Mouse (Mus musculus) midbrain, embryonic 11.5 days (tissue): Measurements from ENCODE around the gene Hmgcr. TPM values are rescaled to one million over a fixed set of nuclear protein-coding genes. Genes with fewer than 3 reads are reported as not detected.
A peak's percentile ranks its signal among the peaks of the same experiment; 100 is the strongest.

Experiments used
- ATAC-seq: fragments of 200-750 bp; cut with Nextera tagmentation; 2 replicates; pipeline ENCODE4 v1.8.0; 2017; ENCODE audit warnings: moderate TSS enrichment, moderate library complexity; ENCODE audit not compliant: low FRiP score
- DNase-seq: peaks from one replicate; pipeline ENCODE4 v3.0.0; 2015; ENCODE audit warnings: low spot score; ENCODE audit errors: missing footprints
- H3K27ac ChIP-seq: fragments of 300-500 bp; sonication (generic); 2 replicates; pipeline ENCODE4 v1.5.1; 2014; ENCODE audit warnings: low read depth, low read length
- H3K27me3 ChIP-seq: fragments of 300-500 bp; sonication (generic); 2 replicates; pipeline ENCODE4 v1.6.1; 2014; ENCODE audit warnings: mild to moderate bottlenecking, low read length, moderate library complexity, mixed read lengths; ENCODE audit not compliant: control insufficient read depth, insufficient read depth
- H3K36me3 ChIP-seq: fragments of 300-500 bp; sonication (generic); 2 replicates; pipeline ENCODE4 v1.6.1; 2014; ENCODE audit warnings: mild to moderate bottlenecking, low read length, moderate library complexity, mixed read lengths; ENCODE audit not compliant: control insufficient read depth, insufficient read depth
- H3K4me1 ChIP-seq: fragments of 300-500 bp; sonication (generic); 2 replicates; pipeline ENCODE4 v1.6.1; 2014; ENCODE audit warnings: low read length; ENCODE audit not compliant: control insufficient read depth, insufficient read depth
- H3K4me2 ChIP-seq: fragments of 300-500 bp; sonication (generic); 2 replicates; pipeline ENCODE4 v1.6.1; 2014; ENCODE audit warnings: mild to moderate bottlenecking, moderate library complexity
- H3K4me3 ChIP-seq: fragments of 300-500 bp; sonication (generic); 2 replicates; pipeline ENCODE4 v1.5.1; 2014; ENCODE audit warnings: low read depth, low read length
- H3K9ac ChIP-seq: fragments of 300-500 bp; sonication (generic); 2 replicates; pipeline ENCODE4 v1.6.1; 2014; ENCODE audit warnings: low read length
- H3K9me3 ChIP-seq: fragments of 300-500 bp; sonication (generic); 2 replicates; pipeline ENCODE4 v1.6.1; 2016; ENCODE audit warnings: low read length; ENCODE audit not compliant: control insufficient read depth
- WGBS: fragments of 180-500 bp; shearing (Covaris S2); extraction: QIAGEN DNeasy Blood & Tissue Kit; methylation state at CpG from one replicate; pipeline ENCODE4 v1.1.7; 2014; 5-methylcytosine and 5-hydroxymethylcytosine counted together
- polyA plus RNA-seq: library from polyadenylated mRNA; unstranded; fragments of >200 nt; fragmentation: Nextera tagmentation; extraction: Ambion mirVana; gene quantifications from 2 replicates; pipeline ENCODE4 v1.2.1, GENCODE M21; 2014

Hmgcr gene
- 215 and 234 TPM in 2 replicates for polyA plus RNA-seq

- WGBS: under 1% methylated on average over 62 of the region's 70 CpGs
- Histone ChIP-seq H3K9ac (peak within 1 kb of the TSS; percentile 94), H3K9me3 (no peaks in the 10 kb centered on the region)
These were observed at the start of gene Hmgcr for GRCm38 (mm10) chr13:96670406-96671077. TSS of gene Hmgcr (minus strand) at chr13:96670936.

GRCm38 (mm10) chr13:96720003-96720402 lies 49.3 kb upstream of the Hmgcr start:
- ATAC-seq (no peak), DNase-seq (no peak)
- H3K27me3 ChIP-seq: no peaks in the 10 kb centered on the region
- WGBS: 83% methylated on average over 2 of the region's 2 CpGs
- no peak overlapping the region for H3K9ac ChIP-seq
- no peaks in the 10 kb centered on the region for H3K4me1 ChIP-seq
- H3K4me3 ChIP-seq: no peak overlapping the region
- H3K36me3 ChIP-seq: no peaks in the 10 kb centered on the region
- H3K9me3 ChIP-seq: no peaks in the 10 kb centered on the region
- no peak overlapping the region for H3K4me2 ChIP-seq
- H3K27ac ChIP-seq: no peak overlapping the region

More at GRCm38 (mm10) chr13:96670406-96671077, at the start of gene Hmgcr:
- Histone ChIP-seq H3K36me3 (peaks cover 3% of the 10 kb centered on the region; the same call in 1 of the 2 replicates), H3K27me3 (no peaks in the 10 kb centered on the region), H3K4me2 (peak within 1 kb of the TSS; percentile 52), H3K4me1 (peaks cover 26% of the 10 kb centered on the region), H3K4me3 (peak within 1 kb of the TSS; percentile 78), H3K27ac (peak within 1 kb of the TSS; percentile 92)
- ATAC-seq (peak; percentile 100), DNase-seq (peak; percentile 98)

GRCm38 (mm10) chr13:96717821-96718220 lies 47.1 kb upstream of the Hmgcr start:
- H3K4me1 ChIP-seq: no peaks in the 10 kb centered on the region
- ATAC-seq: no peak
- 68% methylated on average over 1 of the region's 1 CpGs for WGBS

GRCm38 (mm10) chr13:96716311-96716710 lies 45.6 kb upstream of the Hmgcr start:
- Histone ChIP-seq H3K27ac (no peak overlapping the region), H3K9ac (no peak overlapping the region), H3K4me1 (no peaks in the 10 kb centered on the region), H3K9me3 (no peaks in the 10 kb centered on the region), H3K27me3 (no peaks in the 10 kb centered on the region), H3K36me3 (no peaks in the 10 kb centered on the region), H3K4me2 (no peak overlapping the region), H3K4me3 (no peak overlapping the region)
- ATAC-seq (no peak), DNase-seq (no peak)
- WGBS: 91% methylated on average over 2 of the region's 2 CpGs

More at GRCm38 (mm10) chr13:96717821-96718220, 47.1 kb upstream of the Hmgcr start:
- no peak overlapping the region for H3K4me2 ChIP-seq
- no peak for DNase-seq
- no peaks in the 10 kb centered on the region for H3K36me3 ChIP-seq
- no peak overlapping the region for H3K27ac ChIP-seq
- H3K4me3 ChIP-seq: no peak overlapping the region
- no peaks in the 10 kb centered on the region for H3K27me3 ChIP-seq
- H3K9ac ChIP-seq: no peak overlapping the region
- no peaks in the 10 kb centered on the region for H3K9me3 ChIP-seq

- H3K4me1 ChIP-seq: no peaks in the 10 kb centered on the region
- ATAC-seq (no peak), DNase-seq (no peak)
- H3K9me3 ChIP-seq: no peaks in the 10 kb centered on the region
- H3K36me3 ChIP-seq: no peaks in the 10 kb centered on the region
- H3K4me3 ChIP-seq: no peak overlapping the region
- no peak overlapping the region for H3K9ac ChIP-seq
- WGBS: 81% methylated on average over 8 of the region's 8 CpGs
- no peak overlapping the region for H3K4me2 ChIP-seq
- no peak overlapping the region for H3K27ac ChIP-seq
- no peaks in the 10 kb centered on the region for H3K27me3 ChIP-seq
These were observed 38.8 kb upstream of the Hmgcr start for GRCm38 (mm10) chr13:96709269-96710233.

DNA sequence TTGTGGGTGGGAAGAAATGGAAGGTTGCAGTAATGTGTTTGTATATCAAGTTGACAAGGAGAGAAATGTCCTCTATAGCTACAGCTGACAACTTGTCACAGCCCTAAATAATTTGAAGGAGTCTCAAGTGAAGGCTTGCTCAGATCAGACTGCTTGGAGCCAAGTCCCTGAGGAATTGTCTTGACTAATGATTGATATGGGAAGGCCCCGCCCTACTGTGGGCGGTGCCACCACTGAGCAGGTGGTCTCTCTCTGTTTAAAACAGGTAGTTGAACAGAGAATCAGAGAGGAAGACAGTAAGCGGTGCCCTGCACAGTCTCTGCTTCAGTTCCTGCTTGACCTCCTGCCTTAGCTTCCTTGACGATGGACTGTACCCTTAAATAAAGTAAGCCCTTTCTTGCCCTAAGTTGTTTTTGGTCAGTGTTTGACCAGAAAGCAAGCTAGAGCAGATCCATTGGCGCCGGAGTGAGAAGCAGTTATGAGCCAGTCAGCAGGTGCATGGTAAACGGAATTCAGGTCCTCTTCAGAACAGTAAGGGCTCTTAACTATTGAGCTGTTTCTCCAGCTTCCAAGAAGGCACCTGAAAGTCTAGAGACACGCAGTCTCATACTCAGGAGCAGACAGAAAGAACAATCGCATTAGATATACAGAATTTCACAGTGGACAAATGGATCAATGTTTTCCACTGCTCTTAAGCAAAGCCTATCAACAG lies 32.0 kb upstream of the Hmgcr start:
- Histone ChIP-seq H3K4me2 (no peak overlapping the region), H3K27ac (no peak overlapping the region), H3K4me3 (no peak overlapping the region), H3K4me1 (no peaks in the 10 kb centered on the region), H3K36me3 (no peaks in the 10 kb centered on the region), H3K9ac (no peak overlapping the region), H3K9me3 (no peaks in the 10 kb centered on the region), H3K27me3 (no peaks in the 10 kb centered on the region)
- ATAC-seq: no peak
- no peak for DNase-seq
- 81% methylated on average over 9 of the region's 9 CpGs for WGBS

DNA sequence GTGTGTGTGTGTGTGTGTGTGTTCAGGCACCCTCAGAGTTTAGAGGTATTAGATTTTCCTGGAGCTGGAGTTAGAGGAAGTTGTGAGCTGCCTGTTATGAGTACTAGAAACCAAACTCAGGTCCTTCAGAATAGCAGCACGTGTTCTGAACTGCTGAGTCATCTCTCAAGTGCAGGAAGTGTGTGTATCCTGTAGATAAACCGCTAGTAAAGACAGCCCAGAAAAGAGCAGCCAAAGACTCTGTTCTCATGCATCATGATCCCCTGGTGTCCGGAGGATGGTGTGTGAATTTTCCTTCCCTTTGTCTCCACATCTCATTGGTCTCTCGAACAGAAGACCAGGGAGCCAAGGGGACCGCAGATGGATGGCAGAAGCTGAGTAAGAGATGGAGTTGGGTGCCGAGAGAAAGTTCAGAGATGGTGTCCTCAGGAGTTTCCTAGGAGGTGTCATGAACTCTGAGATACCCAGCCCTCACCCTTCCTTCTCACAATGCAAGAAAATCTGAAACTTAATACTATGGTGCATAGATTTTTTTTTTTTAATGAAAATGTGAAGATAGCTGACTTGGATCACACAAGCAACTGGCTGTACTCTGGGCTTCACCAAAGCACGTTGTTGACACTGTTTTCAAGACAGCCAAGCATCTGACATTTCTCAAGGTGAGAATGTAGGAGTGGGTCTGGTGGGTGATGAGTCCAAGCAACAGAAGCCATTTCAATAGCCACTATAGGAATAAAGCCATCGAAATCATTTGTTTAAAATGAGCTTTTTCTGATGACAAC lies 27.3 kb upstream of the Hmgcr start:
- Histone ChIP-seq H3K4me1 (no peaks in the 10 kb centered on the region), H3K27ac (no peak overlapping the region), H3K9ac (no peak overlapping the region), H3K36me3 (no peaks in the 10 kb centered on the region), H3K27me3 (no peaks in the 10 kb centered on the region), H3K4me3 (no peak overlapping the region), H3K4me2 (no peak overlapping the region), H3K9me3 (no peaks in the 10 kb centered on the region)
- 83% methylated on average over 8 of the region's 8 CpGs for WGBS
- ATAC-seq: no peak
- no peak for DNase-seq

GRCm38 (mm10) chr13:96695428-96695827 lies 24.7 kb upstream of the Hmgcr start:
- DNase-seq (no peak), ATAC-seq (no peak)
- 93% methylated on average over 2 of the region's 2 CpGs for WGBS
- H3K27ac ChIP-seq: no peak overlapping the region
- no peaks in the 10 kb centered on the region for H3K4me1 ChIP-seq
- no peaks in the 10 kb centered on the region for H3K27me3 ChIP-seq
- H3K9ac ChIP-seq: no peak overlapping the region
- no peaks in the 10 kb centered on the region for H3K9me3 ChIP-seq
- H3K4me2 ChIP-seq: no peak overlapping the region
- no peak overlapping the region for H3K4me3 ChIP-seq
- H3K36me3 ChIP-seq: no peaks in the 10 kb centered on the region
